Mouse (Mus musculus): ENCODE measurements at regions not wholly inside any gene's neighbourhood (a gene's known extent, or its start where the extent isn't known, plus 50 kb on each side); places are given as distances from the start of the nearest gene placed in this dataset.

- Histone ChIP-seq H3K79me2 (ENCODE audit: control insufficient read depth, insufficient read depth, low read length, poor library complexity) (no peaks in the 10 kb centered on the region), H3K4me3 (ENCODE audit: control insufficient read depth in 1 of 2, insufficient read depth in 1 of 2, low read depth in 2 of 2, low read length in 2 of 2) (no peak overlapping the region), H3K36me3 (ENCODE audit: control insufficient read depth in 1 of 2, insufficient read depth in 2 of 2, low read length in 2 of 2) (no peaks in the 10 kb centered on the region), H3K9ac (ENCODE audit: control insufficient read depth, low read depth, low read length, poor library complexity, severe bottlenecking) (no peak overlapping the region), H3K27ac (ENCODE audit: control insufficient read depth, low read depth, low read length) (no peak overlapping the region), H3K9me3 (replicated peaks; ENCODE audit: insufficient read depth, low read length) (no peaks in the 10 kb centered on the region), H3K27me3 (ENCODE audit: control insufficient read depth in 1 of 2, insufficient read depth in 2 of 2, low read length in 2 of 2) (no peaks in the 10 kb centered on the region), H3K4me1 (ENCODE audit: control insufficient read depth in 1 of 2, insufficient read depth in 2 of 2, low read length in 2 of 2) (no peaks in the 10 kb centered on the region)
- no peak for TF ChIP-seq SMC3 (IDR thresholded peaks at IDR 0.05; ENCODE audit: low read depth, low read length)
- TF ChIP-seq MAFK (IDR thresholded peaks at IDR 0.05; ENCODE audit: borderline replicate concordance, low read depth, low read length): no peak
- no peak for TF ChIP-seq NELFE (IDR thresholded peaks at IDR 0.05; ENCODE audit: low read depth, low read length)
- no peak for TF ChIP-seq E2F4 (IDR thresholded peaks at IDR 0.05; ENCODE audit: borderline replicate concordance, low read depth, low read length)
- TF ChIP-seq HCFC1 (IDR thresholded peaks at IDR 0.05; ENCODE audit: low read depth, low read length): no peak
- no peak for TF ChIP-seq RCOR1 (IDR thresholded peaks at IDR 0.05; ENCODE audit: low read depth, low read length)
- TF ChIP-seq MAX (IDR thresholded peaks at IDR 0.05; ENCODE audit: low read length): no peak
- no peak for TF ChIP-seq EP300 (IDR thresholded peaks at IDR 0.05; ENCODE audit: low read depth in 1 of 2, low read length in 2 of 2)
- no peak for TF ChIP-seq CTCF (IDR thresholded peaks at IDR 0.05 in 2 of 3, conservative IDR thresholded peaks at IDR 0.05 in 1 of 3; ENCODE audit: control insufficient read depth in 1 of 3, insufficient read depth in 1 of 3, low read depth in 2 of 3, low read length in 3 of 3, poor library complexity in 1 of 3, severe bottlenecking in 1 of 3)
- TF ChIP-seq TAL1 (IDR thresholded peaks at IDR 0.05; ENCODE audit: low read length): no peak
- TF ChIP-seq POLR2AphosphoS5 (IDR thresholded peaks at IDR 0.05; ENCODE audit: borderline replicate concordance, low read depth, low read length): no peak
- TF ChIP-seq KAT2A (conservative IDR thresholded peaks at IDR 0.05; ENCODE audit: low read depth, low read length): no peak
- no peak for TF ChIP-seq BHLHE40 (IDR thresholded peaks at IDR 0.05; ENCODE audit: borderline replicate concordance, low read depth, low read length)
- no peak for TF ChIP-seq GABPA (IDR thresholded peaks at IDR 0.05; ENCODE audit: low read depth, low read length)
- no peak for TF ChIP-seq MXI1 (IDR thresholded peaks at IDR 0.05; ENCODE audit: low read depth, low read length)
- TF ChIP-seq UBTF (IDR thresholded peaks at IDR 0.05; ENCODE audit: borderline replicate concordance, insufficient read depth, low read depth, low read length): no peak
- TF ChIP-seq RAD21 (IDR thresholded peaks at IDR 0.05; ENCODE audit: low read depth, low read length): no peak
- no peak for TF ChIP-seq POLR2A (IDR thresholded peaks at IDR 0.05; ENCODE audit: control insufficient read depth in 1 of 2, insufficient read depth in 1 of 2, low read depth in 1 of 2, low read length in 2 of 2, poor library complexity in 1 of 2)
- no peak for TF ChIP-seq USF2 (IDR thresholded peaks at IDR 0.05; ENCODE audit: borderline replicate concordance in 1 of 2, insufficient read depth in 1 of 2, low read depth in 1 of 2, low read length in 2 of 2)
- TF ChIP-seq TBP (IDR thresholded peaks at IDR 0.05; ENCODE audit: low read depth, low read length): no peak
- no peak for DNase-seq (ENCODE audit: low read depth, low spot score)
Observed at GRCm38 (mm10) chr13:83884766-83885543, 337.1 kb upstream of the Tmem161b start.

DNA sequence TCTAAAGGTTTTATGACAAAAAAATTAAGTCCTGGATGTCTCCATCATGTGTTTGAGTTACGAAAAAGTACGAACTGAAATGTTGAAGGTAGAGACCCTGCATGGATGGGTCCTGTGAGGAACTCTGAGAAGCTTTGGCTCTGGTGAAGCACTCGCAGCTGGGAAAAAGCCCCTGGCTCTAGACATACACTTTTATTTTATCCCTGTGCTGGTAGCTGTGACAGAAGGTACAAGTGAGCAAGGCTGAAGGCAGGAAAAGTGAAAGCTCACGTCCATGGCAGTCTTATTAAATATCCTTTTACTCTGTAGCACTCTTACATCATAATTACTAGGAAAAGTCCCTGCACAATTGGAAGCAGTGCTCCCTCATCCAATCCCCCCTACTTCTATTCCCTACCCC, 336.4 kb upstream of the Tmem161b start:
- Histone ChIP-seq H3K27ac (ENCODE audit: control insufficient read depth, low read depth, low read length) (no peak overlapping the region), H3K36me3 (ENCODE audit: control insufficient read depth in 1 of 2, insufficient read depth in 2 of 2, low read length in 2 of 2) (no peaks in the 10 kb centered on the region), H3K4me3 (ENCODE audit: control insufficient read depth in 1 of 2, insufficient read depth in 1 of 2, low read depth in 2 of 2, low read length in 2 of 2) (no peak overlapping the region), H3K4me1 (ENCODE audit: control insufficient read depth in 1 of 2, insufficient read depth in 2 of 2, low read length in 2 of 2) (no peaks in the 10 kb centered on the region), H3K27me3 (ENCODE audit: control insufficient read depth in 1 of 2, insufficient read depth in 2 of 2, low read length in 2 of 2) (no peaks in the 10 kb centered on the region), H3K9ac (ENCODE audit: control insufficient read depth, low read depth, low read length, poor library complexity, severe bottlenecking) (no peak overlapping the region), H3K79me2 (ENCODE audit: control insufficient read depth, insufficient read depth, low read length, poor library complexity) (no peaks in the 10 kb centered on the region), H3K9me3 (replicated peaks; ENCODE audit: insufficient read depth, low read length) (no peaks in the 10 kb centered on the region)
- no peak for DNase-seq (ENCODE audit: low read depth, low spot score)
- no peak for TF ChIP-seq NRF1 (IDR thresholded peaks at IDR 0.05; ENCODE audit: insufficient read depth, low read depth, low read length, poor library complexity, severe bottlenecking)
- TF ChIP-seq TAL1 (IDR thresholded peaks at IDR 0.05; ENCODE audit: low read length): no peak
- no peak for TF ChIP-seq MYC (IDR thresholded peaks at IDR 0.05; ENCODE audit: low read depth, low read length)
